Mouse (Mus musculus) C2C12 (cell line): Measurements from ENCODE around the gene Ern2.

Experiments
- CTCF ChIP-seq: IDR thresholded peaks from one replicate; pipeline ENCODE4 v1.5.1; 2011; ENCODE audit not compliant: control insufficient read depth, insufficient read depth, insufficient read length
- FOSL1 ChIP-seq: IDR thresholded peaks from one replicate; pipeline ENCODE4 v1.8.0; 2011; ENCODE audit warnings: mild to moderate bottlenecking, low read length; ENCODE audit not compliant: poor library complexity, insufficient read depth, severe bottlenecking
- USF1 ChIP-seq: IDR thresholded peaks from one replicate; pipeline ENCODE4 v1.6.1; 2011; ENCODE audit warnings: low read depth, mild to moderate bottlenecking, control low read depth, moderate library complexity

GRCm38 (mm10) chr7:122226020-122226742 is 40.2 kb upstream of the Ern2 start:
- no peak for TF ChIP-seq CTCF
- no peak for TF ChIP-seq FOSL1
- TF ChIP-seq USF1, result no peak
